In the genomic region with DNA sequence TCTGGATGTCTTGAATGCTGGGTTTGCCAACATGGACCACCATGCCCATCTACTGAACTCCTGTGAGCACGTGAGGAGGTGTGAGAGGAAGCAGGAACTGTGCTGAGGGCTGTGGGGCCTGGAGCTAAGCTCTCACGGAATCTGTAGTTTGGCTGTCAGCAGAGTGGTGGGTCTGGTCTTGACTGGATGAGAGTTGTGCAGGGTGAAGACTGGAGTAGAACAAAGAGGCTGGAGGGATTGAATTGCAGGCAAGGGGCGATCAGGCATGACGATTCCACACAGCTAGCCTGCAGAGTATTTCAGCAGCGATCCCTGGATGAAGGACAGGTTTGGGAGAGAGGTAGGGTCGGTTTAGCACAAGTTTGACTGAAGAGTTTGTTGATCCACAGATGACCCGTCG, we compare ENCODE assay signal across 17 mouse cellular contexts.
"Had no signal": no experiment of that assay in that cellular context is flagged by ENCODE, and none has a peak within 500 bp of the region (broad histone marks: within the 10 kb centered on the region; RNA-seq: fewer than 3 reads in every experiment).

No protein-coding gene starts in this region.

- H3K9me3 ChIP-seq: midbrain, embryonic 12.5 days; neural tube, embryonic 13.5 days; neural tube, embryonic 15.5 days had no signal

- H3K27me3 ChIP-seq: midbrain, embryonic 12.5 days; neural tube, embryonic 13.5 days; neural tube, embryonic 15.5 days had no signal

- H3K4me3 ChIP-seq: midbrain, embryonic 12.5 days; myocyte; neural tube, embryonic 13.5 days; neural tube, embryonic 15.5 days had no signal

- H3K36me3 ChIP-seq: neural tube, embryonic 15.5 days had no signal

- ATAC-seq: midbrain, embryonic 16.5 days had no signal

- H3K4me2 ChIP-seq: lung, embryonic 14.5 days; midbrain, embryonic 12.5 days; neural tube, embryonic 13.5 days; neural tube, embryonic 15.5 days had no signal

- H3K4me1 ChIP-seq: midbrain, embryonic 12.5 days; neural tube, embryonic 13.5 days; neural tube, embryonic 15.5 days had no signal

- DNase-seq: lung, adult 18-20 months; lung, embryonic 14.5 days; lung, postnatal 10 days; lung, postnatal 4 days; retina, postnatal 1 day; right cerebral cortex, adult 18-20 months; right cerebral cortex, postnatal 25 days; right cerebral cortex, postnatal 4 days; spleen, adult 18-20 months; thymus, adult 18-20 months; thymus, postnatal 14 days; thymus, postnatal 36 days had no signal

- H3K27ac ChIP-seq: midbrain, embryonic 12.5 days; neural tube, embryonic 13.5 days; neural tube, embryonic 15.5 days had no signal

- H3K9ac ChIP-seq: lung, embryonic 14.5 days; midbrain, embryonic 12.5 days; neural tube, embryonic 13.5 days; neural tube, embryonic 15.5 days had no signal
